Mouse (Mus musculus) thymus, adult 2 months (tissue): Measurements from ENCODE around the gene Glra1.

Source experiments
- CTCF ChIP-seq: fragments of 200-500 bp; IDR thresholded peaks from 2 replicates; pipeline ENCODE4 v1.5.1; 2012; ENCODE audit warnings: mild to moderate bottlenecking, control low read depth, low read length, moderate library complexity, borderline replicate concordance; ENCODE audit not compliant: control insufficient read depth, poor library complexity, insufficient read depth; ENCODE audit errors: extremely low read depth
- POLR2A ChIP-seq: fragments of 200-500 bp; IDR thresholded peaks from 2 replicates; pipeline ENCODE4 v1.6.1; 2012; ENCODE audit warnings: mild to moderate bottlenecking, low read length, control low read depth, moderate library complexity; ENCODE audit not compliant: control insufficient read depth, poor library complexity, insufficient read depth; ENCODE audit errors: extremely low read depth

- TF ChIP-seq POLR2A (peak; percentile 99), CTCF (0 out of 2 replicates have a peak, but pooled peaks have one; percentile 33)
Observed at GRCm38 (mm10) chr11:55469048-55469843, 138.8 kb downstream of the Glra1 start, which contains the start of gene G3bp1.
